Mouse (Mus musculus) hindbrain, embryonic 11.5 days (tissue): ENCODE measurements around the gene Rsrc2. TPM values are rescaled to one million over a fixed set of nuclear protein-coding genes. Genes with fewer than 3 reads are reported as not detected.

Source experiments
- ATAC-seq: fragments of 200-750 bp; cut with Nextera tagmentation; 2 replicates; pipeline ENCODE4 v1.8.0; 2017; ENCODE audit warnings: mild to moderate bottlenecking, moderate TSS enrichment, moderate library complexity; ENCODE audit not compliant: low FRiP score
- DNase-seq: peaks from one replicate; pipeline ENCODE4 v3.0.0-alpha.2; 2015; ENCODE audit warnings: low spot score
- H3K27ac ChIP-seq: fragments of 300-500 bp; sonication (generic); 2 replicates; pipeline ENCODE4 v1.5.1; 2014; ENCODE audit warnings: mild to moderate bottlenecking, low read depth, low read length
- H3K27me3 ChIP-seq: fragments of 300-500 bp; sonication (generic); 2 replicates; pipeline ENCODE4 v1.6.1; 2014; ENCODE audit warnings: mild to moderate bottlenecking, low read length, moderate library complexity, mixed read lengths; ENCODE audit not compliant: control insufficient read depth, insufficient read depth
- H3K36me3 ChIP-seq: fragments of 300-500 bp; sonication (generic); 2 replicates; pipeline ENCODE4 v1.6.1; 2014; ENCODE audit warnings: mild to moderate bottlenecking, low read length, moderate library complexity, mixed read lengths; ENCODE audit not compliant: control insufficient read depth, insufficient read depth
- H3K4me1 ChIP-seq: fragments of 300-500 bp; sonication (generic); replicated peaks from 2 replicates; pipeline ENCODE4 v1.6.1; 2014; ENCODE audit warnings: low read length, mixed read lengths; ENCODE audit not compliant: control insufficient read depth, insufficient read depth
- H3K4me2 ChIP-seq: fragments of 300-500 bp; sonication (generic); replicated peaks from 2 replicates; pipeline ENCODE4 v1.6.1; 2014; ENCODE audit warnings: mild to moderate bottlenecking, low read depth, low read length
- H3K4me3 ChIP-seq: fragments of 300-500 bp; sonication (generic); 2 replicates; pipeline ENCODE4 v1.5.1; 2014; ENCODE audit warnings: low read depth, low read length
- H3K9ac ChIP-seq: fragments of 300-500 bp; sonication (generic); 2 replicates; pipeline ENCODE4 v1.6.1; 2014; ENCODE audit warnings: low read depth, low read length
- H3K9me3 ChIP-seq: fragments of 300-500 bp; sonication (generic); 2 replicates; pipeline ENCODE4 v1.6.1; 2016; ENCODE audit warnings: low read length; ENCODE audit not compliant: control insufficient read depth
- WGBS: fragments of 180-500 bp; shearing (Covaris S2); extraction: QIAGEN DNeasy Blood & Tissue Kit; methylation state at CpG from one replicate; pipeline ENCODE4 v1.1.7; 2014; 5-methylcytosine and 5-hydroxymethylcytosine counted together
- polyA plus RNA-seq: library from polyadenylated mRNA; unstranded; fragments of >200 nt; fragmentation: Nextera tagmentation; extraction: Ambion mirVana; gene quantifications from 2 replicates; pipeline ENCODE4 v1.2.1, GENCODE M21; 2014

The Rsrc2 gene
- polyA plus RNA-seq, 1 experiment from 2014 or later, result 183 TPM

GRCm38 (mm10) chr5:123683377-123684220, 65.6 kb downstream of the Rsrc2 start:
- peak overlapping the region; percentile 96 for H3K4me3 ChIP-seq
- H3K27me3 ChIP-seq, result no peaks in the 10 kb centered on the region
- H3K9me3 ChIP-seq, result no peaks in the 10 kb centered on the region
- H3K9ac ChIP-seq, result peak overlapping the region; percentile 99
- ATAC-seq (peak; percentile 77), DNase-seq (peak; percentile 73)
- peak overlapping the region; percentile 79 for H3K4me2 ChIP-seq
- no peaks in the 10 kb centered on the region for H3K36me3 ChIP-seq
- WGBS, result under 1% methylated on average over 68 of the region's 92 CpGs
- 0 out of 2 replicates have a peak, but pooled peaks cover 2% of the 10 kb centered on the region for H3K4me1 ChIP-seq
- H3K27ac ChIP-seq, result peak overlapping the region; percentile 98

- H3K27ac ChIP-seq, result peak overlapping the region; percentile 98; the same call in 1 of the 2 replicates
- H3K4me3 ChIP-seq, result peak overlapping the region; percentile 96
- 0 out of 2 replicates have a peak, but pooled peaks cover 2% of the 10 kb centered on the region for H3K4me1 ChIP-seq
- peak overlapping the region; percentile 79 for H3K4me2 ChIP-seq
- H3K27me3 ChIP-seq, result no peaks in the 10 kb centered on the region
- H3K36me3 ChIP-seq, result no peaks in the 10 kb centered on the region
- WGBS, result 2% methylated on average over 6 of the region's 6 CpGs
- no peaks in the 10 kb centered on the region for H3K9me3 ChIP-seq
- ATAC-seq (peak; percentile 29), DNase-seq (no peak)
- H3K9ac ChIP-seq, result peak overlapping the region; percentile 99; the same call in 1 of the 2 replicates
Measured at GRCm38 (mm10) chr5:123683043-123683376, 66.2 kb downstream of the Rsrc2 start.

DNA sequence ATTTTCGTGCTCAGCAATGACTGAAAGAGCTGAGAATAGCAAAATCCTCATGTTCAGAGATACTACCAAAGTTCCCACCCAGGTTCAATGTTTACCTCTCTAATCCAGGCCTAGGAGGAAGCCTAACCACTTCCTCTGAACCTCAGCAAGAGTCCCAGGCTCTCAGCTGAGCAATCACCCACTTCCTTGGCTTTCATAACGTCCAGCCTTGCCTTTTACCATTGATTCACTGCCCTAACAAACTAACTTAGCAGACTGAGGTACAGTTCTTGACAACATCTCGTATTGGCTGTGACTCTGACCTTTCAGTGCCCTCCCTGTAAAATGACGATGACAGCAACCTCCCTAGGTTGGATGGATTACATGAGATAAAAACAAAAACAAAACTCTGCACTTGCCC, 66.8 kb downstream of the Rsrc2 start:
- Histone ChIP-seq H3K4me3 (peak overlapping the region; percentile 96), H3K9me3 (no peaks in the 10 kb centered on the region), H3K4me1 (0 out of 2 replicates have a peak, but pooled peaks cover 2% of the 10 kb centered on the region), H3K27me3 (no peaks in the 10 kb centered on the region), H3K9ac (no peak overlapping the region), H3K4me2 (peak overlapping the region; percentile 79), H3K36me3 (no peaks in the 10 kb centered on the region), H3K27ac (no peak overlapping the region)
- DNase-seq (no peak), ATAC-seq (no peak)
- 43% methylated on average over 4 of the region's 4 CpGs for WGBS

- Histone ChIP-seq H3K27me3 (no peaks in the 10 kb centered on the region), H3K4me2 (no peak overlapping the region), H3K4me3 (no peak overlapping the region), H3K9me3 (no peaks in the 10 kb centered on the region), H3K36me3 (no peaks in the 10 kb centered on the region), H3K27ac (no peak overlapping the region), H3K9ac (no peak overlapping the region), H3K4me1 (no peaks in the 10 kb centered on the region)
- DNase-seq (no peak), ATAC-seq (no peak)
- WGBS, result 70% methylated on average over 5 of the region's 5 CpGs
Measured at GRCm38 (mm10) chr5:123679546-123680263, 69.5 kb downstream of the Rsrc2 start.

- no peak for DNase-seq
Measured at GRCm38 (mm10) chr5:123679106-123679505, 70.1 kb downstream of the Rsrc2 start.

More at GRCm38 (mm10) chr5:123679106-123679505, 70.1 kb downstream of the Rsrc2 start:
- Histone ChIP-seq H3K27me3 (no peaks in the 10 kb centered on the region), H3K4me2 (no peak overlapping the region), H3K27ac (no peak overlapping the region), H3K4me1 (no peaks in the 10 kb centered on the region), H3K36me3 (no peaks in the 10 kb centered on the region), H3K4me3 (no peak overlapping the region), H3K9me3 (no peaks in the 10 kb centered on the region), H3K9ac (no peak overlapping the region)
- no peak for ATAC-seq
- 76% methylated on average over 3 of the region's 3 CpGs for WGBS

Other genes with a start within 250 kb of the Rsrc2 start
- gene B3gnt4, start 239.0 kb downstream of the Rsrc2 start, polyA plus RNA-seq, result 1.1 and 1.5 TPM in 2 replicates
- 145 and 146 TPM in 2 replicates for gene Diablo, start 225.2 kb downstream of the Rsrc2 start, polyA plus RNA-seq
- gene Gm49027, start 223.9 kb downstream of the Rsrc2 start, polyA plus RNA-seq, result 0.56 and 0.66 TPM in 2 replicates
- gene Vps33a, start 176.4 kb downstream of the Rsrc2 start, polyA plus RNA-seq, result 34.5 and 38.4 TPM in 2 replicates
- gene Clip1, start 64.8 kb downstream of the Rsrc2 start, polyA plus RNA-seq, result 43.8 and 51.2 TPM in 2 replicates
- 73.4 and 83.6 TPM in 2 replicates for gene Zcchc8, start 28.3 kb downstream of the Rsrc2 start, polyA plus RNA-seq
- gene Kntc1, start 302 bp upstream of the Rsrc2 start, polyA plus RNA-seq, result 27.0 and 30.5 TPM in 2 replicates
- not detected in 2 replicates for gene Hcar2, start 116.1 kb upstream of the Rsrc2 start, polyA plus RNA-seq
- 0.04 and 0.12 TPM in 2 replicates for gene Hcar1, start 130.6 kb upstream of the Rsrc2 start, polyA plus RNA-seq
- 154 and 172 TPM in 2 replicates for gene Denr, start 157.8 kb upstream of the Rsrc2 start, polyA plus RNA-seq
- gene Gm43518, start 178.0 kb upstream of the Rsrc2 start, polyA plus RNA-seq, result 1.5 and 2.4 TPM in 2 replicates
- gene Ccdc62, start 181.3 kb upstream of the Rsrc2 start, polyA plus RNA-seq, result 4.3 and 5.4 TPM in 2 replicates
- gene Hip1r, start 224.2 kb upstream of the Rsrc2 start, polyA plus RNA-seq, result 6.0 and 9.7 TPM in 2 replicates